Mouse (Mus musculus): ENCODE measurements around the gene Etl4. TPM values are rescaled to one million over a fixed set of nuclear protein-coding genes. Genes with fewer than 3 reads are reported as not detected.
A peak's percentile ranks its signal among the peaks of the same experiment; 100 is the strongest.

Etl4 gene
- total and polyA plus RNA-seq, 2 experiments from 2014 or later: 6.4 to 14.8 TPM

- no peak overlapping the region for H3K4me2 ChIP-seq (ENCODE audit: low read depth, low read length)
- H3K27ac ChIP-seq: no peak overlapping the region
- TF ChIP-seq CTCF (IDR thresholded peaks at IDR 0.05; ENCODE audit: low read depth): no peak
- no peak overlapping the region for H3K9ac ChIP-seq (replicated peaks; ENCODE audit: low read length)
- no peaks in the 10 kb centered on the region for H3K4me1 ChIP-seq (ENCODE audit: insufficient read depth, low read length)
- H3K4me3 ChIP-seq (ENCODE audit: low read length): no peak overlapping the region
- H3K9me3 ChIP-seq (ENCODE audit: low read length): no peaks in the 10 kb centered on the region
- WGBS: 82% methylated on average over 8 of the region's 8 CpGs
- DNase-seq (ENCODE audit: low spot score): no peak
- no peaks in the 10 kb centered on the region for H3K36me3 ChIP-seq (ENCODE audit: insufficient read depth, low read length)
- no peaks in the 10 kb centered on the region for H3K27me3 ChIP-seq (ENCODE audit: insufficient read depth, low read length)
- no peak for ATAC-seq
Observed at GRCm38 (mm10) chr2:20293336-20293735, 383.8 kb downstream of the Etl4 start.

- Histone ChIP-seq H3K36me3 (ENCODE audit: insufficient read depth, low read length) (no peaks in the 10 kb centered on the region), H3K27ac (no peak overlapping the region), H3K27me3 (ENCODE audit: insufficient read depth, low read length) (no peaks in the 10 kb centered on the region), H3K4me2 (ENCODE audit: low read depth, low read length) (no peak overlapping the region), H3K9ac (replicated peaks; ENCODE audit: low read length) (no peak overlapping the region), H3K4me3 (ENCODE audit: low read length) (no peak overlapping the region), H3K9me3 (ENCODE audit: low read length) (no peaks in the 10 kb centered on the region), H3K4me1 (ENCODE audit: insufficient read depth, low read length) (no peaks in the 10 kb centered on the region)
- DNase-seq (ENCODE audit: low spot score) (no peak), ATAC-seq (no peak)
- TF ChIP-seq CTCF (IDR thresholded peaks at IDR 0.05; ENCODE audit: low read depth): no peak
- 19% methylated on average over 4 of the region's 4 CpGs for WGBS
Observed at GRCm38 (mm10) chr2:20294596-20294995, 385.0 kb downstream of the Etl4 start.

- H3K36me3 ChIP-seq (ENCODE audit: insufficient read depth, low read length): no peaks in the 10 kb centered on the region
- ATAC-seq: no peak
- no peak overlapping the region for H3K4me2 ChIP-seq (ENCODE audit: low read depth, low read length)
- no peak overlapping the region for H3K9ac ChIP-seq (replicated peaks; ENCODE audit: low read length)
- no peaks in the 10 kb centered on the region for H3K9me3 ChIP-seq (ENCODE audit: low read length)
- no peaks in the 10 kb centered on the region for H3K4me1 ChIP-seq (ENCODE audit: insufficient read depth, low read length)
- H3K4me3 ChIP-seq (ENCODE audit: low read length): no peak overlapping the region
- H3K27me3 ChIP-seq (ENCODE audit: insufficient read depth, low read length): no peaks in the 10 kb centered on the region
- H3K27ac ChIP-seq: no peak overlapping the region
- WGBS: 94% methylated on average over 3 of the region's 3 CpGs
- no peak for DNase-seq (ENCODE audit: low spot score)
- TF ChIP-seq CTCF (IDR thresholded peaks at IDR 0.05; ENCODE audit: low read depth): no peak
Observed at GRCm38 (mm10) chr2:20302517-20302916, 392.9 kb downstream of the Etl4 start.

GRCm38 (mm10) chr2:20324954-20325353 lies 415.4 kb downstream of the Etl4 start:
- no peaks in the 10 kb centered on the region for H3K36me3 ChIP-seq (ENCODE audit: insufficient read depth, low read length)
- 75% methylated on average over 1 of the region's 1 CpGs for WGBS
- no peaks in the 10 kb centered on the region for H3K27me3 ChIP-seq (ENCODE audit: insufficient read depth, low read length)
- ATAC-seq (no peak), DNase-seq (ENCODE audit: low spot score) (no peak)
- H3K9ac ChIP-seq (replicated peaks; ENCODE audit: low read length): no peak overlapping the region
- H3K9me3 ChIP-seq (ENCODE audit: low read length): no peaks in the 10 kb centered on the region
- no peak for TF ChIP-seq CTCF (IDR thresholded peaks at IDR 0.05; ENCODE audit: low read depth)
- H3K4me3 ChIP-seq (ENCODE audit: low read length): no peak overlapping the region
- no peak overlapping the region for H3K27ac ChIP-seq
- H3K4me2 ChIP-seq (ENCODE audit: low read depth, low read length): no peak overlapping the region
- no peaks in the 10 kb centered on the region for H3K4me1 ChIP-seq (ENCODE audit: insufficient read depth, low read length)

- no peak overlapping the region for H3K4me3 ChIP-seq (ENCODE audit: low read length)
- TF ChIP-seq CTCF (IDR thresholded peaks at IDR 0.05; ENCODE audit: low read depth): no peak
- H3K27me3 ChIP-seq (ENCODE audit: insufficient read depth, low read length): no peaks in the 10 kb centered on the region
- no peak overlapping the region for H3K9ac ChIP-seq (replicated peaks; ENCODE audit: low read length)
- H3K4me2 ChIP-seq (ENCODE audit: low read depth, low read length): no peak overlapping the region
- no peak for ATAC-seq
- no peaks in the 10 kb centered on the region for H3K36me3 ChIP-seq (ENCODE audit: insufficient read depth, low read length)
- no peak for DNase-seq (ENCODE audit: low spot score)
- H3K9me3 ChIP-seq (ENCODE audit: low read length): no peaks in the 10 kb centered on the region
- WGBS: 80% methylated on average over 6 of the region's 6 CpGs
- no peak overlapping the region for H3K27ac ChIP-seq
- no peaks in the 10 kb centered on the region for H3K4me1 ChIP-seq (ENCODE audit: insufficient read depth, low read length)
Observed at GRCm38 (mm10) chr2:20336176-20336575, 426.6 kb downstream of the Etl4 start.

- Histone ChIP-seq H3K27me3 (ENCODE audit: insufficient read depth, low read length) (no peaks in the 10 kb centered on the region), H3K4me1 (ENCODE audit: insufficient read depth, low read length) (no peaks in the 10 kb centered on the region), H3K9ac (replicated peaks; ENCODE audit: low read length) (no peak overlapping the region), H3K27ac (no peak overlapping the region), H3K4me2 (ENCODE audit: low read depth, low read length) (peak overlapping the region; percentile 48), H3K9me3 (ENCODE audit: low read length) (no peaks in the 10 kb centered on the region), H3K4me3 (ENCODE audit: low read length) (0 out of 2 replicates have a peak overlapping the region, but pooled peaks have one; percentile 14), H3K36me3 (ENCODE audit: insufficient read depth, low read length) (no peaks in the 10 kb centered on the region)
- no peak for ATAC-seq
- DNase-seq (ENCODE audit: low spot score): no peak
- WGBS: 37% methylated on average over 7 of the region's 7 CpGs
- TF ChIP-seq CTCF (IDR thresholded peaks at IDR 0.05; ENCODE audit: low read depth): no peak
Observed at GRCm38 (mm10) chr2:20339016-20339734, 429.6 kb downstream of the Etl4 start.

- Histone ChIP-seq H3K27ac (no peak overlapping the region), H3K4me1 (ENCODE audit: insufficient read depth, low read length) (no peaks in the 10 kb centered on the region), H3K4me3 (ENCODE audit: low read length) (peak overlapping the region; percentile 14; the same call in 1 of the 2 replicates), H3K36me3 (ENCODE audit: insufficient read depth, low read length) (no peaks in the 10 kb centered on the region), H3K4me2 (ENCODE audit: low read depth, low read length) (peak overlapping the region; percentile 48), H3K27me3 (ENCODE audit: insufficient read depth, low read length) (no peaks in the 10 kb centered on the region), H3K9me3 (ENCODE audit: low read length) (no peaks in the 10 kb centered on the region), H3K9ac (replicated peaks; ENCODE audit: low read length) (no peak overlapping the region)
- 13% methylated on average over 12 of the region's 12 CpGs for WGBS
- DNase-seq (ENCODE audit: low spot score): no peak
- TF ChIP-seq CTCF (IDR thresholded peaks at IDR 0.05; ENCODE audit: low read depth): no peak
- ATAC-seq: no peak
Observed at GRCm38 (mm10) chr2:20339919-20340318, 430.3 kb downstream of the Etl4 start.
